Mouse (Mus musculus): ENCODE results near the gene Ensa. TPM values are rescaled to one million over a fixed set of nuclear protein-coding genes. Genes with fewer than 3 reads are reported as not detected.
"Not testable (repeated sequence)": the region's sequence is repeated elsewhere in the genome, so short reads cannot be mapped to it uniquely, and the experiment has no call there.

Ensa gene
- polyA plus RNA-seq, 1 experiment from 2014 or later = 131 TPM

GRCm38 (mm10) chr3:95618511-95618910 is 6.3 kb upstream of the Ensa start:
- H3K4me3 ChIP-seq (ENCODE audit: low read depth, low read length) = no peak overlapping the region
- no peaks in the 10 kb centered on the region for H3K27me3 ChIP-seq (ENCODE audit: control insufficient read depth, insufficient read depth, low read depth, low read length)
- no peak overlapping the region for H3K9ac ChIP-seq (ENCODE audit: low read depth, low read length)
- H3K4me1 ChIP-seq (ENCODE audit: control insufficient read depth, insufficient read depth, low read length) = no peaks in the 10 kb centered on the region
- no peaks in the 10 kb centered on the region for H3K9me3 ChIP-seq (replicated peaks; ENCODE audit: control insufficient read depth, low read length, poor library complexity, severe bottlenecking)
- no peak overlapping the region for H3K27ac ChIP-seq (ENCODE audit: low read length)
- H3K36me3 ChIP-seq (ENCODE audit: control insufficient read depth, insufficient read depth, low read length) = peaks cover 17% of the 10 kb centered on the region
- no peak for ATAC-seq
- no peak overlapping the region for H3K4me2 ChIP-seq (ENCODE audit: low read length)
- WGBS = 94% methylated on average over 1 of the region's 1 CpGs

DNA sequence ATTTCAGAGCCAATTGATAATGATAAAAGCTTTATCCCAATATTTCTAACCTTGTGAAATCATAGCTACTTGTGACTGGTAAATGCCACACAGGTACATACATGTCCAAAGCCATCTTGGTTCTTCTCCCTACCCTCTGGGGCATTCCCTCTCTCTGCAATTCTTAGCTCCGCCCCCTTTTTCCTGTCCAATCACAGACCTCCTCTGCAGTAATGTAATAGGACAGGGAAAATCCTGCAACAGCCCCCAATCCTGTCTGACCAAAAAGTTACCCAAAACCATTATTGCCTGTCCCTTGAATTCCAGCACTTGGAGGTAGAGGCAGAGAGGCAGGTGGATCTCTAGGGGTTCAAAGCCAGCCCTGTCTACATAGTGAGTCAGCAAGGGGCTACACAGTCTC is 3.6 kb upstream of the Ensa start:
- no peak overlapping the region for H3K27ac ChIP-seq (ENCODE audit: low read length)
- 92% methylated on average over 1 of the region's 1 CpGs for WGBS
- H3K9me3 ChIP-seq (replicated peaks; ENCODE audit: control insufficient read depth, low read length, poor library complexity, severe bottlenecking) = no peaks in the 10 kb centered on the region
- H3K4me2 ChIP-seq (ENCODE audit: low read length) = no peak overlapping the region
- peaks cover 9% of the 10 kb centered on the region for H3K4me1 ChIP-seq (ENCODE audit: control insufficient read depth, insufficient read depth, low read length)
- peaks cover 15% of the 10 kb centered on the region for H3K36me3 ChIP-seq (ENCODE audit: control insufficient read depth, insufficient read depth, low read length)
- ATAC-seq = no peak
- no peaks in the 10 kb centered on the region for H3K27me3 ChIP-seq (ENCODE audit: control insufficient read depth, insufficient read depth, low read depth, low read length)
- H3K4me3 ChIP-seq (ENCODE audit: low read depth, low read length) = no peak overlapping the region
- H3K9ac ChIP-seq (ENCODE audit: low read depth, low read length) = no peak overlapping the region

- ATAC-seq; H3K4me2 ChIP-seq (ENCODE audit: low read length); H3K4me3 ChIP-seq (ENCODE audit: low read depth, low read length); H3K9me3 ChIP-seq (replicated peaks; ENCODE audit: control insufficient read depth, low read length, poor library complexity, severe bottlenecking); H3K9ac ChIP-seq (ENCODE audit: low read depth, low read length); H3K27ac ChIP-seq (ENCODE audit: low read length); H3K27me3 ChIP-seq (ENCODE audit: control insufficient read depth, insufficient read depth, low read depth, low read length): not testable (repeated sequence)
- Histone ChIP-seq H3K4me1 (ENCODE audit: control insufficient read depth, insufficient read depth, low read length) (peaks cover 20% of the 10 kb centered on the region), H3K36me3 (ENCODE audit: control insufficient read depth, insufficient read depth, low read length) (peaks cover 19% of the 10 kb centered on the region)
- 90% methylated on average over 20 of the region's 20 CpGs for WGBS
These were observed 2.4 kb upstream of the Ensa start for GRCm38 (mm10) chr3:95622421-95622820.

DNA sequence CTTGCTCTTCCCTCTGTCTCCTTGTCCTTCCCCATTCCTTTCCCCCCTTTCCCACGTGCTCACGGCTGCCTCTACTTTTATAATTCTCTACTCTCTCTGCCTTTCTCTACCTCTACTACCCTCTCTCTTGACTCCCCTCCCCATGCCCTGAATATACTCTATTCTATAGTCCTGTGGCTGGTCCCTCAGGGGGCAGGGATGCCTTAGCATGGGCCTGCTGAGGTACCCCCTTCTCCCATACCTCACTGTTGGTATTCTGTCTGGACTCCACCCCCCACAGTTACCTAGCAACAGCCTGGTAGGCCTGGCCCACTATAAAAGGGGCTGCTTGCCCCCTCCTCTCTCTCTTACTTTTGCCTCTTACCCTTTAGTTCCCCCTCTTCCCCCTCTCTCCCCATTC is 1.2 kb upstream of the Ensa start:
- Histone ChIP-seq H3K4me3 (ENCODE audit: low read depth, low read length) (no peak overlapping the region), H3K4me2 (ENCODE audit: low read length) (no peak overlapping the region), H3K36me3 (ENCODE audit: control insufficient read depth, insufficient read depth, low read length) (peaks cover 18% of the 10 kb centered on the region), H3K27ac (ENCODE audit: low read length) (no peak overlapping the region), H3K9ac (ENCODE audit: low read depth, low read length) (no peak overlapping the region), H3K9me3 (replicated peaks; ENCODE audit: control insufficient read depth, low read length, poor library complexity, severe bottlenecking) (no peaks in the 10 kb centered on the region), H3K4me1 (ENCODE audit: control insufficient read depth, insufficient read depth, low read length) (peaks cover 20% of the 10 kb centered on the region), H3K27me3 (ENCODE audit: control insufficient read depth, insufficient read depth, low read depth, low read length) (no peaks in the 10 kb centered on the region)
- 40% methylated on average over 2 of the region's 2 CpGs for WGBS
- no peak for ATAC-seq

DNA sequence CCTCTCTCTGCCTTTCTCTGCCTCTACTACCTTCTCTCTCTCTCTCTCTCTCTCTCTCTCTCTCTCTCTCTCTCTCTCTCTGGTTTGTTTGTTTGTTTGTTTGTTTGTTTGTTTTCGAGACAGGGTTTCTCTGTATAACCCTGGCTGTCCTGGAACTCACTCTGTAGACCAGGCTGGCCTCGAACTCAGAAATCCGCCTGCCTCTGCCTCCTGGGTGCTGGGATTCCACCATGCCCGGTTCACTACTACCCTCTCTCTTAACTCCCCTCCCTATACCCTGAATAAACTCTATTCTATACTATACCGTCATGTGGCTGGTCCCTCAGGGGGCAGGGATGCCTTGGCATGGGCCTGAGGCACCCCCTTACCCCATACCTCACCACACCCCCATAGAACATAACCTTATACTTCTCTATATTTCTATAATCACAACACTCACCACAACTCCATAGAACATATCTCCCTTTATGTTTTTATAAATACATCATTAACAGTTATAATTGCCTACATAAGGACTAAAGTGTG is 740 bp upstream of the Ensa start:
- not testable (repeated sequence) for H3K9me3 ChIP-seq (replicated peaks; ENCODE audit: control insufficient read depth, low read length, poor library complexity, severe bottlenecking); ATAC-seq; H3K27me3 ChIP-seq (ENCODE audit: control insufficient read depth, insufficient read depth, low read depth, low read length)
- WGBS = 64% methylated on average over 5 of the region's 5 CpGs
- Histone ChIP-seq H3K4me3 (ENCODE audit: low read depth, low read length) (peak overlapping the region; percentile 57; the same call in 1 of the 2 replicates), H3K9ac (ENCODE audit: low read depth, low read length) (peak overlapping the region; percentile 67; the same call in 1 of the 2 replicates), H3K36me3 (ENCODE audit: control insufficient read depth, insufficient read depth, low read length) (peaks cover 21% of the 10 kb centered on the region), H3K27ac (ENCODE audit: low read length) (peak overlapping the region; percentile 89), H3K4me1 (ENCODE audit: control insufficient read depth, insufficient read depth, low read length) (peaks cover 20% of the 10 kb centered on the region), H3K4me2 (ENCODE audit: low read length) (peak overlapping the region; percentile 58)

GRCm38 (mm10) chr3:95627763-95628162 is 3.0 kb downstream of the Ensa start:
- 91% methylated on average over 5 of the region's 5 CpGs for WGBS
- Histone ChIP-seq H3K27ac (ENCODE audit: low read length) (no peak overlapping the region), H3K4me1 (ENCODE audit: control insufficient read depth, insufficient read depth, low read length) (peaks cover 20% of the 10 kb centered on the region), H3K4me2 (ENCODE audit: low read length) (no peak overlapping the region), H3K9me3 (replicated peaks; ENCODE audit: control insufficient read depth, low read length, poor library complexity, severe bottlenecking) (no peaks in the 10 kb centered on the region), H3K36me3 (ENCODE audit: control insufficient read depth, insufficient read depth, low read length) (peaks cover 34% of the 10 kb centered on the region), H3K9ac (ENCODE audit: low read depth, low read length) (no peak overlapping the region), H3K4me3 (ENCODE audit: low read depth, low read length) (no peak overlapping the region), H3K27me3 (ENCODE audit: control insufficient read depth, insufficient read depth, low read depth, low read length) (no peaks in the 10 kb centered on the region)
- no peak for ATAC-seq

DNA sequence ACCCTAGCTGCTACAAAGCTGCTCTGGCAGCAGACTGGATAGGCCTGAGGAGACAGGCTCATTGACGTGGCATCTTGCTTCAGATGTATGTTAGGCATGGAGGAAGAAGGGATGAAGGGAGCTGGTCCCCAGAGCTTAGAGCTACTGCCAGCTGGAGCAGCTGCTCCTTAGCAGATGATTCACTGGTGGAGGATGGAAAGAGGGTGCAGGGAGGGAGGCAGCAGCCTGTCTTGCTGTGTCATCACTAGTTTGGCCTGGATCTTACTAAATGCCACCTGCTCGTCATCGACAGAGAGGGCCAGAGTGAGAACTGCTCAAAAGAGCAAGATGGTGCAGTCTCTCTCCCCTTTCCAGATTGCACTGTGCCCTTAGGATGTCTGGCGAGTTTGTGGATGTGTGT is 5.0 kb downstream of the Ensa start:
- no peak for ATAC-seq
- Histone ChIP-seq H3K27ac (ENCODE audit: low read length) (no peak overlapping the region), H3K4me1 (ENCODE audit: control insufficient read depth, insufficient read depth, low read length) (peaks cover 18% of the 10 kb centered on the region), H3K27me3 (ENCODE audit: control insufficient read depth, insufficient read depth, low read depth, low read length) (no peaks in the 10 kb centered on the region), H3K4me3 (ENCODE audit: low read depth, low read length) (no peak overlapping the region), H3K9me3 (replicated peaks; ENCODE audit: control insufficient read depth, low read length, poor library complexity, severe bottlenecking) (no peaks in the 10 kb centered on the region), H3K9ac (ENCODE audit: low read depth, low read length) (no peak overlapping the region), H3K4me2 (ENCODE audit: low read length) (no peak overlapping the region), H3K36me3 (ENCODE audit: control insufficient read depth, insufficient read depth, low read length) (peaks cover 40% of the 10 kb centered on the region)
- WGBS = 88% methylated on average over 4 of the region's 4 CpGs

- no peak for ATAC-seq
- peaks cover 42% of the 10 kb centered on the region for H3K36me3 ChIP-seq (ENCODE audit: control insufficient read depth, insufficient read depth, low read length)
- no peaks in the 10 kb centered on the region for H3K27me3 ChIP-seq (ENCODE audit: control insufficient read depth, insufficient read depth, low read depth, low read length)
- no peak overlapping the region for H3K4me2 ChIP-seq (ENCODE audit: low read length)
- peaks cover 15% of the 10 kb centered on the region for H3K4me1 ChIP-seq (ENCODE audit: control insufficient read depth, insufficient read depth, low read length)
- no peak overlapping the region for H3K4me3 ChIP-seq (ENCODE audit: low read depth, low read length)
- WGBS = 84% methylated on average over 3 of the region's 3 CpGs
- H3K9ac ChIP-seq (ENCODE audit: low read depth, low read length) = no peak overlapping the region
- no peaks in the 10 kb centered on the region for H3K9me3 ChIP-seq (replicated peaks; ENCODE audit: control insufficient read depth, low read length, poor library complexity, severe bottlenecking)
- no peak overlapping the region for H3K27ac ChIP-seq (ENCODE audit: low read length)
These were observed 6.1 kb downstream of the Ensa start for GRCm38 (mm10) chr3:95630856-95631255.

GRCm38 (mm10) chr3:95631304-95631703 is 6.5 kb downstream of the Ensa start:
- no peaks in the 10 kb centered on the region for H3K9me3 ChIP-seq (replicated peaks; ENCODE audit: control insufficient read depth, low read length, poor library complexity, severe bottlenecking)
- 82% methylated on average over 6 of the region's 6 CpGs for WGBS
- H3K4me3 ChIP-seq (ENCODE audit: low read depth, low read length) = no peak overlapping the region
- no peak for ATAC-seq
- H3K36me3 ChIP-seq (ENCODE audit: control insufficient read depth, insufficient read depth, low read length) = peaks cover 42% of the 10 kb centered on the region
- peaks cover 10% of the 10 kb centered on the region for H3K4me1 ChIP-seq (ENCODE audit: control insufficient read depth, insufficient read depth, low read length)
- H3K9ac ChIP-seq (ENCODE audit: low read depth, low read length) = no peak overlapping the region
- H3K27me3 ChIP-seq (ENCODE audit: control insufficient read depth, insufficient read depth, low read depth, low read length) = no peaks in the 10 kb centered on the region
- no peak overlapping the region for H3K4me2 ChIP-seq (ENCODE audit: low read length)
- H3K27ac ChIP-seq (ENCODE audit: low read length) = no peak overlapping the region
